Mouse (Mus musculus): ENCODE measurements around the gene Taz.
A peak's percentile ranks its signal among the peaks of the same experiment; 100 is the strongest.

The Taz gene

DNA sequence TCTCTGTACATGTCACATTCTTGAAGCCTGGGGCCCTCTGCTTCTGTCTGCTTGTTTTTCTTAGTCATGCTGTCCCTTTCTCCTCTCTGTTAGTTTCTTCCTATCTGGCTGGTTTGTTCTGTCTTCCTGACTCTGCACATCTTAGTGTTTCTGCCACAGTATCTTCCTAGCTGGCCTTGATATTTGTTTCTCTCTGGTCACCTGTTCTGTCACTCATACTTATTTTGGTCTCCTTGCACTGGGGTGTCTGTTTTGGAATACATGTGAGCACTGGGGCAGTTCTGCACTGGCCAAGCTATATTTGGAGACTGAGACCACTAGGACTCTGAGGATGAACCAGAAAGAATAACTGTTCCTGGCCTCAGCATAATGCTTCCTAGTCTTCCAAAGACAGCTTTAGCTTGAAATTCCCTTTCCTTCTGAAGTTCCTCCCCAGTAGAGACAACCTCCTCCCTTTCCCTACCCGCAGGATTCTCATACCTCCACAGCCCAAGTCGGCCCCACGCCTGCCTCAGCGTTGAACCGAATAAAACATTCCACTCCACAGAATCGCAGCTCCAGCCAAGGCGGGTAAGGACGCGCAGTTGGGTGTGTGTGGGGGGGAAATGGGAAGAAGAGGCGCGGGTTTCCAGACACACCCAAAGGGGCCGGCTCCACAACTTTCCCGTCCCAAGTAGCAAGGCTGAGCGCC lies 526 bp upstream of the Taz start:
- no peak for DNase-seq (ENCODE audit: low spot score)

DNA sequence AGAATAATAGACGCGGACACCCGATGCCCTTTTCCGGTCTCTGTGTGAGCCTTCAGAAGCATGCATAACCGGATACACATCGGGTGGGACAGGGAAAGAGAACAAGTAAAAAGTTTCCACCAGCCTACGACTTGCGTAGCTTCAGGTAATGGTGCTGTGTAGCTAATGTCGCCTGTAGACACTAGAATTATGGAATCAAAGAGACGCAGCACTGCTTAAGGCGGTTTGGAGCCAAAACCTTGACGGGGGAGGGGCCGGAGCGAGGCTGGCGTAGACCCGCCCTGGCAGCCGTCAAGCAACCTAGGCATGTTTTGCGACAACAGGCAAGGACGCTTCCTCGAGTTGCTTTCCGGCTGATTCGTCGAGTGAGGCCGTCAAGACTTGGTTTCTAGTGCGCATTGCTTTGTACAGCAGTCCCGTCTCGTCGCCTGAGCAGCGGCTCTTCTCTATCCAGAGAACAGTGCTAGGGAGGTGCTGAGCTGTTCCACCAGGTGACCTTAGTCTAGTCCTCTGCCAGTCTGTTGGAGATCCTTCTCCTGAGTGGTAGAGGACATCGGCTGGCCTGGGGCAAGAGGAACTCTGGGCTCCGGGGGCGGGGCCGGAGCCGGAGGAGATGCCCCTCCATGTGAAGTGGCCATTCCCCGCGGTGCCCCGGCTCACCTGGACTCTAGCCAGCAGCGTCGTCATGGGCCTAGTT lies 831 bp downstream of the Taz start:
- DNase-seq (ENCODE audit: low spot score): peak; percentile 88

DNA sequence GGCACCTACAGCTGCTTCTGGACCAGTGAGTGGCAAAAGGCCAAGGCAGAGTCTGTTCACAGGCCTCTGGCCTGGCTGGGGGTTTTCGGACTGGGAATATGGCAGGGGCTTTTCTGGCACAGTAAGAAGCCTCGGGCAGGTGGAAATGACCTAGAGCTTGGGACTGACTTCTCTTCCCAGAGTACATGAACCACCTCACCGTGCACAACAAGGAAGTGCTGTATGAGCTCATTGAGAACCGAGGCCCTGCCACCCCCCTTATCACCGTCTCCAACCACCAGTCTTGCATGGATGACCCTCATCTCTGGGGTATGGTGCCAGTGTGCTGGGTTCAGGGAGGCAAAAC lies 1.4 kb downstream of the Taz start:
- no peak for DNase-seq (ENCODE audit: low spot score)

DNA sequence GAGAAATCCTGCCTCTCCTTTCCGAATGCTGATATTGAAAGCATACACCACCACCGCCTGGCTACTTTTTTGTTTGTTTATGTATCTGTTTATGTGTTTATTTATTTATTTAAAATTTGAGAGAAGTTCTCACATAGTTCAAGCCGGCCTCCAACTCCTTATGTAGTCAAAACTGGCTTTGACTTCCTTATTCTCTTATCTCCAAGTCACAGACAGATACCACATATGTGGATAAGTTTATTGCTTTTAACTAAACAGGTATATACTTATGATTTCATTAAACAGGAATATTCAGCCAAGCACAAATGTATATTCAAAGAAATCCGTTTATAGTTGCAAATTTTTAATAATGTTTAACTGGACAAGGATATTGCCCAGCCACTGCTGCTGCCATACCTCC lies 11.7 kb downstream of the Taz start:
- DNase-seq (ENCODE audit: low spot score): no peak

DNA sequence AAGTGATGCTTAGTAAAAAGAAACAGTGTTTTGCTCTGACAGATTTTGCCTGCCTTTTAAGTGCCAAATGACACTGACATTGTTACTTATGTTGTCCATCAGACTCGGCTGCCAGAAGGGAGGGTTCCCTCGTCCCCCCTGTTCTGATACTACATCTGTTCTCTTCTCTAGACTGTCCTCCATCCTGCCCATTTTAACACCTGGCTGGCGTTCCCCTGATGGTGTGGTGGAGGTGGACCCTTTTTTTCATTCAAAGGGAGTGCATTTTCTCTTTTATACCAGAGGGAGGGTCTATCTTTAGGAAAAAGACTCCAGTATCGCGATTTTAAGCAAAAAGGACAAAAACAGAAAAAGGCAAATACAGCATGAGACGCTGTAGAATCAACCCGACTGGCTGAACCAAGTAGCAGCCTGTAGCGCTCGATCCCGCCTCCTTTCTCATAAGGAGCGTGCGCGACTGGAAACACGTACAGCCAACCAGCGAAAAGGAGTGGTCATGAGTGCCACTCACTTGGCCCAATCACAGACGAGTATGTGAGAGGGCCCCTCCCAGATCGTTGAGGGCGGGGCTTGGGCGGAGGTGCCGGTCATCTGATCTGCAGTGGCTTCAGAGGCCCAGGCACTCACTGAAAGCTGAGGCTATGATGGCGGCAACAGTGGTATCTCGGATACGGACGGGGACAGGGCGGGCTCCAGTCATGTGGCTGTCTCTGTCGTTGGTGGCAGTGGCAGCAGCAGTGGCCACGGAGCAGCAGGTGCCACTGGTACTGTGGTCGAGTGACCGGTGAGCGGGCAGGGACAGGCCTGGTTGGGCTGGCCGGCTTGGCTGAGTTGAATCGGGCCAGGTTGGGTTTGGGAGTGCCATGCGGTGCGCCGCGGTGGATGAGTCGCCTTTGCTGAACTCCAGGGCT lies 15.1 kb downstream of the Taz start, which contains the start of gene Atp6ap1:
Gene Atp6ap1, plus strand, starts transcription at position 560 of the 911 bp plus-strand sequence.
- peak; percentile 94 for DNase-seq (ENCODE audit: low spot score)

DNA sequence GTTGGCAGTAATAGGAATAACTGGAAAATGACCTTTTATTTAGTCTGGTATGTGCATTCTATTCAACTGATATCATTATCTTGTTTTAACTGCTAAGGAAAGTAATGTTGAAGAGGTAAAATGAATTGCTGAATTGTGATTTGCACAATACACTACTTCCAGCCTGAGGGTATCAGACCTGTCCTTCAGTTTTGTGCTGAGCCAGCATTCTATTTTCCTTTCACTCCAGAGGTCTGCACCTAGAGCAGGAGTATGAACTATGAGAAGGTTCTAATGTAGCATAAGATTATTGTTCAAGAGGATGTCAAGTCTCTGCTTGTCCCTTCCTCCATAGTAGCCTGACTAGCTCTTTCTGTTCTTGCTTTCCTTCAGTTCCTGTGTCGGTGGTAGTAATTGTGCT lies 16.6 kb downstream of the Taz start:
- DNase-seq (ENCODE audit: low spot score): no peak

DNA sequence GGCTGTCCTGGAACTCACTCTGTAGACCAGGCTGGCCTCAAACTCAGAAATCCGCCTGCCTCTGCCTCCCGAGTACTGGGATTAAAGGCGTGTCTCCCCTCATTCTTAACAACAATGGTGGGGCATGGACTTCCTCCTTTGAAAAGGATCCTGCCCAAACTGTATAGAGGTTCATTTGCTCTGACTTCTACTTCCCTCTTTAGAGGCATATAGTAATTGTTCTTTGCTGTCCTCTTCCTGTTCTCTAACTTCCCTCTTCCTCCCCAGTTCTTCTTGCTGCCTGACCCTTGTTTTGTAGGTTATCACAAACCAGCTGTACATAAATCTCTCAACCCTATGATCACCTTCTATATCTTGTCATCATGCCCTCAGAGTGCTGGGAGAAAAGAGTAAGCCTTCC lies 18.0 kb downstream of the Taz start:
- no peak for DNase-seq (ENCODE audit: low spot score)

DNA sequence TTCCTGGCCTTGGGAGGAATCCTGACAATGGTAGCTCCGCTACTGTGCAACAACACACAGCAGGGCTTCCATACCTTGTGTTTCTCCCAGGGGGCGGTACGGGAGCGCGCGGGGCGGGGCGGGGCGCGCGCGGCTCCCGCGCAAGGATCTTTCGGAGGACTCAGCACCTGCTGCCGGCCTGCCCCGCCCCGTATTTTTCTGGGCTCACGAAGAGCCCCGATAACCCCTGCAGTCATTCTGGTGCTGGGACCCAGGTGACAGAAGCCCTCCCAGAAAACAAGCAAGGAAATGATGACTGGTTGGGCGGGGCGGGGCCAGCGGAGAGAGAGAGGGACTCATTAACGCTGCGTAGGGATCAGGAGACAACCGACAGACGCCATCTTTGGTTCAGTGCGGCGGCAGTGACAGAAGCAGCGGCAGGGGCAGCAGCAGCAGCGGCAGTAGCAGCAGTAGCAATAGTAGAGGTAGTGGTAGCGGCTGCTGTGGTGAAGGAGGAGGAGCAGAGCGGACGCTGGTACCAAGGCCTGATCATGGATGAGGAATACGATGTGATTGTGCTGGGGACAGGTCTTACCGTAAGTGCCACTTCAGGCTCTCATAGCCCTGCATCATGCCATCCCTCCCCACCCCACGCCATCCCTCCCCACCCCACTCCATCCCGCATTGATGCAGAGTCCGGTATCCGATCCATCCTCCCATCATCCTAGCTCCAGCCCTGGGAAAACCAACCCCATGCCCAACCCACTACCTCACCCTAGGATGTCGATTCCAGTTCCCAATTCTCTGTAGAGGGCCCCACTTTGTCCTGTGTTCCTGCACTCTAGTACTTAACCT lies 23.4 kb downstream of the Taz start, which contains the start of gene Gdi1:
Gene Gdi1, plus strand, starts transcription at position 132 of the 834 bp plus-strand sequence.
- peak; percentile 75 for DNase-seq (ENCODE audit: low spot score)

DNA sequence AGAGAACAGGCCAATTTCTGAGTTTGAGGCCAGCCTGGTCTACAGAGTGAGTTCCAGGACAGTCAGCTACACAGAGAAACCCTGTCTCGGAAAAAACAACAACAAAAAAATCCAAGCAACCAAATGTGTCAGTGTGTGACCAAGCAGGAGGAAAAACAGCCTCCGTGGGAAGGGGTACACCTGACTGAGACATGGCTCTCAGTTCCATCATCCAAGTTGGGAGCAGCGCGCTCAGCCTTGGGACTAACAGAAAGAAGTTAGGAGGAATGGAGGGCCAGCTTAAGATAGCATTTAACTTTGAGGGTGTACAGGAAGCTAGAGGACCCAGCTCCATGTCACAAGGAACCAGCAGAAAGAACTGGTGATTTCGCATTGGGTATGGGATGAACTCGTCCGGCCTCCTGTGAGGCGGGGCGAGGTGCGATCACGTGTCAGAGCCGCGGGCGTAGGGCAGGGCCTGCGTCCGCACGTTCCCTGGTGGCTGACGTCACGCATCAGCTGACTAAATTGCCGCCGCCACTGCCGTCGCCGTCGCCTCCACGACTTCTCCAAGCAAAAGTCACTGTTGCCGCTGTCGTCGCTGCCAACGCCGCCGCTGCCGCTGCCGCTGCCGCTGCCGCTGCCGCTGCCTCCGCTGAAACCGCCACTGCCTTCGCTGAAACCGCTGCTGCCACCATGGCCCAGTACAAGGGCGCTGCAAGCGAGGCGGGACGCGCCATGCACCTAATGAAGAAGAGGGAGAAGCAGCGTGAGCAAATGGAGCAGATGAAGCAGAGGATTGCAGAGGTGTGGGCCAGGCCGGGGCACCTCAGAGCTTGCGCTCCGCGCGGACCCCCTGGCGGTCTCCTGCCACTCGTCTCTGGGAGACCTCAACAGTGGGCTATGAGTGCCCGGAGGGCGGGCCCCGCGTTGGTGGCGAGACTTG lies 31.1 kb downstream of the Taz start, which contains the start of gene Fam50a:
Gene Fam50a, plus strand, starts transcription at position 494 of the 925 bp plus-strand sequence.
- peak; percentile 92 for DNase-seq (ENCODE audit: low spot score)

DNA sequence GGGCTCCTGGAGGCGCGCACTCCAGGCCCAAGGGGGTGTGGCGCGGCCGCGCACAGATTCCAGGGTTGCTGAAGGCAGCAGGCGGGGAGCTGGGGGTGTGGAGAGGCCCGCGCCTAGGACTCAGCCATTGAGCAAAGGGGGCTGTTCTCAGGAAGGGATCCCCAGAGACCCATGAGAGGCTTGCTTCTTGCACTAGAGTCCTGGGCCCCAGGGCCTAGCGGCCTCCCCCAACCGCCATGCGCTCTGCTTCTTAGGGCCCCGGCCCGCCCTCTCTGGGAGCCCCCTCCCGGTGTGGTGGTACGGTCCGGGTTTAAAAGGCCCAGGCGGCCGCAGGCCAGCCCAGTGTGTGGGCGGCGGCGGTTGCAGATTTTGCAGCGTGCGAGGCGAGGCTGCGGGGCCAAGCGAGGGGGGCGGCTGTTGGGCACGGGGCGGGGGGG lies 47.0 kb downstream of the Taz start, which contains the start of gene Plxna3:
Gene Plxna3, plus strand, starts transcription at position 342 of the 437 bp plus-strand sequence.
- peak; percentile 68 for DNase-seq (ENCODE audit: low spot score)

DNA sequence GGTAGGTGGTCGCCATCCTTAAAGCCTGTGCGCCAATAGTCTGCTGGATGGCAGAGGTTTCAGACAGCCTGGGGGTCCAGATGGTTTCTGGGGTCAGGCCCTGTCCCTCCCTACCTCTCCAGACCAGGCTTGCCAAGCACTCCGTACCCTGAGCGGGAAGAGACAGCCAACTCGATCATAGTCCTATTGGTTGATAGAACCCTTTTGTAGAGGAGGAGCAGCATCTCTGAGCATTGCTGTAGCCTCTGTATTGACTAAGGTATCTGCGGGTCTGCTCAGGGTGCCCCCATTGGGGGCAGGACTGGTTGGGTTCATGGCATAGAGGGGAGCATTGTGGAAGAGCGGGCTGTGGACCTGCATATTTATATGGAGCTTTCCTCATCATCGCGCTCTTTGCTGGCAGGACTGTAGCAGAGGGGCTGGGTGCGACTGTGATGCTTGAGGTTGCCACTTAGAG lies 47.5 kb downstream of the Taz start:
- no peak for DNase-seq (ENCODE audit: low spot score)

DNA sequence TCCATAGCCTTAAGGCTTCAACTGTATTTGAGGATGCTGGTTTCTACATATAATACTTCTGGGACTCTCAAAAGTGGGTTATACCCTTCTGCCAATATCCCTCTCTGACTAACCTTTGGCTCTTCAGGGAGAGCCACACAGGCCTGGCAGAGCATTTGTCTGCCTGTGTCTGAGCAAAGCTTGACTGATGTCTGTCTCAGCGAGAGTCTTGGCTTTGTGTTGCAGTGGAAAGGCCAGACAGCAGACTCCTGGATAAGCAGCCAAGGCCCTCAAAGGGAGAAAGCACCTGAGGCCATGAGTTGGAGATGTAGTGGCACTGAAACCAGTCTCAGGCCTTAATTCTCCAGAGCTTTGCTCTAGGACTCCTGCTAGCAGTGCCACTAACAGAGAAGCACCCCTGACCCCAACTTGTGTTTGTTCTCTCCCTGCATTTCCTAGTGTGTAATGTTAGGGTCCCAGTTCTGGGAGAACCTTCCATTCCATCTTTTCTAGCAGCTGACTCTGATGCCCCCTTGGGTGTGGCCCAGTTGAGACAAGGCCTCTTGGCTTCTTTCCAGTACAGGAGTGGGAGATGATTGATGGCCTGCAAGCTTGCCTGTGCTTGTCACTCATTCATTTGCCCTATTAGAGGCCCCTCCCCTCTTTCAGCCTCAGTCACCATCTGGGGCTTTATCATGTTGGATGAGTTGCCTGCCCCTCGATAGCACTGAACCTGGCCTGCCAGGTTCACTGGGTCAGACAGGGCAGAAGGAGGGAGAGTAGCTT lies 48.6 kb downstream of the Taz start:
- no peak for DNase-seq (ENCODE audit: low spot score)

Data from T-cell, adult 2 months (primary cell).